In genomic region chr5:111039771-111040170, GRCm38 (mm10) we compare ENCODE assay signal across 14 mouse cellular contexts.
A peak's percentile ranks its signal among the peaks of the same experiment; 100 is the strongest.
DNase-seq lines count a peak whose midpoint lies in the region; ATAC-seq and TF ChIP-seq lines count a peak whose summit lies in the region.
"Had no signal": no experiment of that assay in that cellular context is flagged by ENCODE, and none has a peak within 500 bp of the region (broad histone marks: within the 10 kb centered on the region; RNA-seq: fewer than 3 reads in every experiment).

No protein-coding gene starts in this region.

- H3K27me3 ChIP-seq in midbrain, embryonic 13.5 days = no peaks in the 10 kb centered on the region
- H3K27me3 ChIP-seq in midbrain, embryonic 11.5 days (ENCODE audit: control insufficient read depth, insufficient read depth, low read length) = no peaks in the 10 kb centered on the region
- no peaks in the 10 kb centered on the region for H3K27me3 ChIP-seq in forebrain, postnatal 0 days (ENCODE audit: insufficient read depth, low read length)
- no peaks in the 10 kb centered on the region for H3K27me3 ChIP-seq in midbrain, postnatal 0 days (ENCODE audit: insufficient read depth, low read length)
- H3K27me3 ChIP-seq: liver, embryonic 13.5 days had no signal

- H3K9me3 ChIP-seq in midbrain, embryonic 13.5 days = no peaks in the 10 kb centered on the region
- H3K9me3 ChIP-seq in midbrain, embryonic 11.5 days (ENCODE audit: control insufficient read depth, low read length) = no peaks in the 10 kb centered on the region
- H3K9me3 ChIP-seq in forebrain, postnatal 0 days (ENCODE audit: low read length) = no peaks in the 10 kb centered on the region
- H3K9me3 ChIP-seq in midbrain, postnatal 0 days (ENCODE audit: low read length) = no peaks in the 10 kb centered on the region
- H3K9me3 ChIP-seq: heart, embryonic 12.5 days; liver, embryonic 13.5 days had no signal

- H3K4me3 ChIP-seq in midbrain, embryonic 13.5 days (replicated peaks) = no peak overlapping the region
- H3K4me3 ChIP-seq in midbrain, embryonic 11.5 days (ENCODE audit: low read depth, low read length) = no peak overlapping the region
- no peak overlapping the region for H3K4me3 ChIP-seq in forebrain, postnatal 0 days (ENCODE audit: low read depth, low read length)
- no peak overlapping the region for H3K4me3 ChIP-seq in midbrain, postnatal 0 days (ENCODE audit: low read depth, low read length)
- H3K4me3 ChIP-seq: heart, embryonic 12.5 days; liver, embryonic 13.5 days; megakaryocyte, embryonic 14.5 days had no signal

- DNase-seq in midbrain, embryonic 11.5 days (ENCODE audit: low spot score, missing footprints) = no peak
- DNase-seq in forebrain, postnatal 0 days = no peak
- DNase-seq in midbrain, postnatal 0 days (ENCODE audit: low spot score) = no peak
- no peak for DNase-seq in left cerebral cortex, postnatal 36 days (ENCODE audit: low spot score in 2 of 2)
- DNase-seq: cerebellum, adult 9-11 months; embryo, embryonic 11 days; heart, postnatal 4 days; kidney, adult 2 months; liver, embryonic 13.5 days had no signal

- 63% methylated on average over 6 of the region's 6 CpGs for WGBS in midbrain, embryonic 13.5 days
- WGBS in midbrain, embryonic 11.5 days = 65% methylated on average over 6 of the region's 6 CpGs
- 59% methylated on average over 6 of the region's 6 CpGs for WGBS in forebrain, postnatal 0 days
- WGBS in midbrain, postnatal 0 days = 64% methylated on average over 6 of the region's 6 CpGs

- intact Hi-C loops in left cerebral cortex, postnatal 36 days (cut with DNase I) = no loop called here

- peak overlapping the region; percentile 54 for H3K27ac ChIP-seq in midbrain, embryonic 13.5 days
- H3K27ac ChIP-seq in midbrain, embryonic 11.5 days (ENCODE audit: low read depth, low read length) = no peak overlapping the region
- 0 out of 2 replicates have a peak overlapping the region, but pooled peaks have one; percentile 36 for H3K27ac ChIP-seq in forebrain, postnatal 0 days (ENCODE audit: low read depth, low read length)
- H3K27ac ChIP-seq in midbrain, postnatal 0 days (ENCODE audit: low read depth, low read length) = no peak overlapping the region
- H3K27ac ChIP-seq: liver, embryonic 13.5 days had no signal

- no peak overlapping the region for H3K9ac ChIP-seq in midbrain, embryonic 13.5 days (replicated peaks)
- no peak overlapping the region for H3K9ac ChIP-seq in midbrain, embryonic 11.5 days (ENCODE audit: low read length)
- H3K9ac ChIP-seq in forebrain, postnatal 0 days = no peak overlapping the region
- peak overlapping the region; percentile 0; the same call in 1 of the 2 replicates for H3K9ac ChIP-seq in midbrain, postnatal 0 days (replicated peaks; ENCODE audit: low read length, poor library complexity, severe bottlenecking)
- H3K9ac ChIP-seq: heart, embryonic 12.5 days; liver, embryonic 13.5 days had no signal

- TF ChIP-seq CTCF in forebrain, postnatal 0 days (IDR thresholded peaks at IDR 0.05; ENCODE audit: low read depth) = no peak
- no peak for TF ChIP-seq CTCF in midbrain, postnatal 0 days (IDR thresholded peaks at IDR 0.05)

- H3K36me3 ChIP-seq in midbrain, embryonic 13.5 days = no peaks in the 10 kb centered on the region
- no peaks in the 10 kb centered on the region for H3K36me3 ChIP-seq in midbrain, embryonic 11.5 days (ENCODE audit: control insufficient read depth, insufficient read depth, low read length)
- no peaks in the 10 kb centered on the region for H3K36me3 ChIP-seq in forebrain, postnatal 0 days (ENCODE audit: insufficient read depth)
- H3K36me3 ChIP-seq in midbrain, postnatal 0 days (ENCODE audit: insufficient read depth, low read length) = no peaks in the 10 kb centered on the region
- H3K36me3 ChIP-seq: heart, embryonic 12.5 days; liver, embryonic 13.5 days had no signal

- ATAC-seq in midbrain, embryonic 13.5 days = no peak
- no peak for ATAC-seq in midbrain, embryonic 11.5 days (ENCODE audit: low FRiP score)
- peak; percentile 39 for ATAC-seq in CD4-positive, CD25-positive, alpha-beta regulatory T cell, adult 4 months
- no peak for ATAC-seq in forebrain, postnatal 0 days
- no peak for ATAC-seq in midbrain, postnatal 0 days (ENCODE audit: low FRiP score)
- ATAC-seq in erythroid progenitor cell, adult 5-6 weeks (replicated peaks; ENCODE audit: low FRiP score, poor library complexity, severe bottlenecking) = no peak

- peaks cover 82% of the 10 kb centered on the region for H3K4me1 ChIP-seq in midbrain, embryonic 13.5 days (replicated peaks)
- peaks cover 10% of the 10 kb centered on the region for H3K4me1 ChIP-seq in midbrain, embryonic 11.5 days (ENCODE audit: control insufficient read depth, insufficient read depth, low read length)
- peaks cover 37% of the 10 kb centered on the region for H3K4me1 ChIP-seq in forebrain, postnatal 0 days (ENCODE audit: insufficient read depth)
- H3K4me1 ChIP-seq in midbrain, postnatal 0 days (ENCODE audit: insufficient read depth, low read length) = peaks cover 16% of the 10 kb centered on the region
- H3K4me1 ChIP-seq: liver, embryonic 13.5 days had no signal

- no peak overlapping the region for H3K4me2 ChIP-seq in midbrain, embryonic 13.5 days (replicated peaks)
- H3K4me2 ChIP-seq in midbrain, embryonic 11.5 days = no peak overlapping the region
- no peak overlapping the region for H3K4me2 ChIP-seq in forebrain, postnatal 0 days (ENCODE audit: low read depth)
- H3K4me2 ChIP-seq in midbrain, postnatal 0 days (ENCODE audit: low read depth, low read length, poor library complexity, severe bottlenecking) = no peak overlapping the region
- H3K4me2 ChIP-seq: heart, embryonic 12.5 days; liver, embryonic 13.5 days had no signal

Comparison
In these comparisons a context has a peak if more than half of its experiments do, and no peak if none do; other contexts are left out.
1. H3K27ac ChIP-seq: peak in midbrain, embryonic 13.5 days (single experiment) and forebrain, postnatal 0 days (single experiment); none in midbrain, embryonic 11.5 days (single experiment) and midbrain, postnatal 0 days (single experiment).